Mouse (Mus musculus): ENCODE data around the gene Akap13.

Akap13 gene

DNA sequence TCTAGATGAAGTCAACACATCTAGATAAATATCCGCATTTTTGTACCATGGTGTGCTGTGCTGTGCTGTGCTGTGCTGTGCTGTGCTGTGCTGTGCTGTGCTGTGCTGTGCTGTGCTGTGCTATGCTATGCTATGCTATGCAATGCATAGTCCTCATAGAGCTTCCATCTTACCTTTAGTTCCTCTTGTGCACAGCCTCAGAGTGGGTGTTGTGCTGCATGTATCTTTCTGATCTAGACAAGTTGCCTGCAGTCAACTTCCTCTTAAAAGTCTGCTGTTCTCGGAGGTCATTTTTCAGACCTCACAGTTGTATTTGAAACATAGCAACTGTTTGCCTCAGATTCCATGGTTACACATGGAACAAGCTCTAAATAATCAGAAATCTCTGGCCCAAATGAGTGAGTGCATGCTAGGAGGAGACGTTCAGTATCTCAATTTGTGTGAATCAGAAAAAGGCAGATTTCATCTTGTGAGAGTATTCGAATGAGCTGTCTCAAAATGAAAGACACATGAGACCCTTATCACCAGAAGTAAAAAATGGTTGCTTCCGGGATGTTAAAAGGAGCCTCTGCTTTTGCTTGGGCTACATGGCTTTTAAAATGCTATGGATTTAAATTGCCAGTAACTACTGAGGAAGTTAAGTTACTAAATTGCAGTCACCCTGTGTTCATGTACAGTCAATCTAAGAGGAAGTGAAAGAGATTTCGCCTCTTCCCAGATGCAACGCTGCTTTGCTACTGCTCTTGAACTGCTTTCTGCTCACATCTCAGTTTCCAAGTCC, 230.9 kb downstream of the Akap13 start:
- no peak for DNase-seq

DNA sequence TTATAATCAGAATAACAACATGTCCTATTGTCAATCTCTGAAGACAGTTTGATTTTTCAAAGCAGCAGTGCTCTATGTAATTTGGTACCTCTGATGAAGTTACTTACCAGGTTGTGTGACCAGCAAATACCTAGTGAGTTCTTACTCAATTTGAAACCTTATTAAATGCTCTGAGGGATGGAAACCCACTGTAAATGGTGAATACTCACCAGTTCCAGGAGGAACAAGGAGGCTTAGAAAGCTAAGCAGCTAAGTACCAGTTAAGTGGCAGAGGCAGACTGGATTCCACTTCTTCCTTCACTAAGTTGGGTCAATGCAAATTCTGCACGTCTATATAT, 231.5 kb downstream of the Akap13 start:
- DNase-seq = no peak

DNA sequence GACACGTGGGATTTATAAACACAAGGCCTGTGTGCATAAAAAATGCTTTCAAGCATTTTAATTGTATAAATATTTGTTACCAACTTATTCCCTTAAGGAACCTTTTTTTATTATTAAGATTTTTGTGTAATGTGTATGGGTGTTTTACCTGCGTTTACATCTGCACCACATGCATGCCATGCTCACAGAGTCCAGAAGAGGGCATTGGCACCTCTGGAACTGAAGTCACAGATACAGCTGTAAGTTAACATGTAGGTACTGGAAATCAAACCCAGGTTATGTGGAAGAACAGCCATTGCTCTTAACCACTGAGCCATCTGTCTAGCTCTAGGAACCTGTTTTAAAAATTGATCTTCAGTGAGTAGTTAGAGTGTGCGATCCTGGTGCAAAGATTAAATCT, 232.8 kb downstream of the Akap13 start:
- no peak for DNase-seq

DNA sequence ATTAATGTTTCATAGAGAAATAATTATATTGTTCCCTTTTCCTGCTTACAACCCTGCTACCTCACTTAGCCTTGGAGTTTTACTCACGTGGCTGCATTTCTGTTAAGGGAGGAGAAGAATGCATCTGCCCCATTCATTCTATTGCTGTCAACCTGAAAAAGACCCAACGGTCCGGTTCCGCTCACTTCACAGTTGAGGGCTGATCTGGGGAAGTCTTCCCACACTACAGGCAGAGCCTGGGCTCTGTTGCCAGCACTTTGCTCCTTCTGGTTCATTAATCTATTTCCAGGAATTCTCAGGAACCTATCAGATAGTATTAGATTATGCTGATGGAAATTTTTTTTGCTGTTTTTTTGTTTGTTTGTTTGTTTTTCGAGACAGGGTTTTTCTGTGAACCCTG, 239.4 kb downstream of the Akap13 start:
- DNase-seq = no peak

DNA sequence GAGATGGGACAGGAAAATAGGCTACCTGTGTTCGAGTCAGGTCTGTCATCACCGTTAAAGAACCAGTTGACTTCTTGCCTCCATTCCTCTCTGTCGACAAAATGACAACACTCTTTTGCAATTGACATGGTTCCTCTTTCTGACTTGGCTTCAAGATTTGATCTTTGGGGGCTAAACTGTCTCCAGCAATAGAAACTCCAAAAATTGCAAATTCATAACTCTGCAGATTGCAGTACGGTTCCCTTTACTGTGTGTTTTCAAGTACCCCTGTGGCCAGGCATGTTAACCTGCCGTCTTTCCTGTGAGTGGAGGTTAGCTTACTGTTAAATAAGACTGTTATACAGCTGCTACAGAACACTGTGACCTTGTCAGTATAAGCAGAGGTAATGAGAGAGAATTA, 244.5 kb downstream of the Akap13 start:
- no peak for DNase-seq

DNA sequence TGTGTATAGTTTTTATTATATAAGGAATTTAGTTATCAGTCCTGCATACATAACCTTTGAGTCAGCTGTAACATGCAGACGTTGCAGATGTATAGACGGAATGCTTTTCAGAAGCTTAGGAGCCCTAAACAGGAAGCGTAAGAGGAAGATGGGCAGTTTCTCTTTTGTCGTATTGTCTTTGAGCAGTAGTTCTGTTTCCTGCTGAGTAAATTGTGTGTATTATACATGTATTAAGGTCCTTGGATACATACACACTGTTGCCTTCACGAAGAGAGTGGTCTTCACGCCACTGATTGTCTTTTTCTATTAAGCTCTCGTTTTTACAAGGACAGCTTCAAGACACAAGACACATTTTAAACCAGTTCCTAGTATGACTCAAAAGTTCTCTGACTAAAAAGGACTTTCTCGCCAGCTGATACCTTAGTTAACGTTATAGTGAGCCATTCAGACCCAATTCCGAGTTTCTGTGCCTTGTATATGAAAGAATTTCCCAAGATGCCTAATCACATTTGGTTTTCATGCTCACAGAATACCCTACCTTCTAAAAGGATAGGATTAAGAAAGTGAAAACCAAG, 245.5 kb downstream of the Akap13 start:
- no peak for DNase-seq

DNA sequence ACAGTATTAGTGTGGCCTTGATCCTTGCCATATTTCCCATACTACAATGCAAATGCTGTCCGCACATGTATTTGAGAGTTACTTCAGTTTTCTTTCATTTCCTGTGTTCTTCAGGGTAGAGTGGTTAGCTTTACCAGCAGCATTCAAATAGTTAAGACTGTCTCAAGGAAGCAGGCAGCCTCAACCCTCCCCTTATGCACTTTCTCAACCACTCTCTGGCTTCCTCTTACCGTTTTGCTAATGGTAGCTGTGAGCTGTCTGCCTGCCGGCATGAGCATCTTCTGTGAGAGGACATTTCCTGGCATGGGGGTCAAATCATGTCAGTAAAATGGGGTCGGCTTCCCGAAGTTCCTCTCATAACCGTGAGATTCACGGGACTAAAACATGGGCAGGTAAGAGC, 246.4 kb downstream of the Akap13 start:
- DNase-seq = peak; percentile 17 to 29

DNA sequence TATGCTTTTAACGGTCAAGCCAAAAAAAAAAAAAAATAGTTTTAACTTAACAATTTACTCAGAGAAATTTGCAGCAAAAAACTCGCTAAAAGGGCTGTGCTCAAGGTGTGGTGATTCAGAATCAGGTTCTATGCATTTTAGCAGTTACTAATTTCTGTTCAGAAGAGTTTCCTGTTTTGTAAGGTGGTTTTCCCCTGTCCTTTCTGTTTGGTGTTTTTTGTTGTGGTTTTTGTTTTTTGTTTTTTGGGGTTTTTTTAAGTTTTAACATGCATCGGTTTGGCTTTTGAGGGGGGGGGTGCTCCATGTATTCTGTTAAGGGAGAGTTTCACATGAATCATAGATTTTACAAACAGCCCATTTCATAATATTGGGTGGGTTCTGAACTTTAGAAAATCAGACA, 247.0 kb downstream of the Akap13 start:
- no peak for DNase-seq

DNA sequence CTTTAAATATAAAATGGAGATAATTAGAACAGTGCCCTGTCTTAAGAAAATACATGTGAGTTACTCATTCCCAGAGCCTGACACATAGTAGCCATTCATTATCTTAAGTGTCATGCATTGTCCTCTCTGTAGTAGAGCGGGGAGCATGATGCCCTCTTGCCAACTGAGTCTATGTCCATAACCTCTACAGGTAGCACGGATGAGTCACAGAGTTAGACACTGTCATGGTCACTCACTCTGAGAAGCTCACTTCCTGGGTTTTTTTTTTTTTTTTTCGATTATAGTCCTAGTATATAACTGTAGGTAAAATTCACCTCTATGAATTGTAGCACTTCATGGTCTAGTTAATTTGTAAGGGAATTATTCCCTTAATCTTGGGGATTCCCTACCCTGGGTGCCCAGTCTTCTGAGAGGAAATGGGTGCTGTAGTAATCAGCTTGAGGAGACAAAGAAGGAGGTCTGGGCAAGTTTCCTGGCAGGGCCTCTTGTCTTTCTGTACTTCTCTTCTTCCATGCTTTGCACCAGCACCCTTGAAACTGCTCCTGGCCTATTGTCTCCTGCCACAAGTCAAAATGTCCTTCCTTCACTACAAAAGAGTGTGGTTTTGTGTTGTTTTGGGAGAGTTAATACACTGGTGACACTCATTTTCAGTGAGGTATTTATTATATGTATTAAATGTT, 247.8 kb downstream of the Akap13 start:
- no peak for DNase-seq

DNA sequence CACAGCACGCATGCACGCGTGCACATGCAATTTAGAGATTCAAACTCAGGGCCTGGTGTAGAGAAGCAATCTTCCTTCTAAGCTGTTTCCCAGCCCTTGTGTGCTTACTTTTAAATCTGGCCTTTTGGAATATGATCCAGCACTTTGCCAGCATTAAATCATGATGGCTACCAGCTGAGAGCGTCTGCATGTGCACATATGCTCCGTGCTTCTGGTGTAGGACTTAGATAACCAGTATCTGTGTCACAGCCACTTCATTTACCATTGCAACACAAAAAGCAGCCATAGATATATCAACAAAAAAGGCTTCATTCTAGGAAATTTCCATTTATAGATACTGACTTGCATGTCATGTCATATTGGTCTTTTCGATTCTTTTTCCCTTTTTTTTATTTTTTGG, 249.5 kb downstream of the Akap13 start:
- no peak for DNase-seq

DNA sequence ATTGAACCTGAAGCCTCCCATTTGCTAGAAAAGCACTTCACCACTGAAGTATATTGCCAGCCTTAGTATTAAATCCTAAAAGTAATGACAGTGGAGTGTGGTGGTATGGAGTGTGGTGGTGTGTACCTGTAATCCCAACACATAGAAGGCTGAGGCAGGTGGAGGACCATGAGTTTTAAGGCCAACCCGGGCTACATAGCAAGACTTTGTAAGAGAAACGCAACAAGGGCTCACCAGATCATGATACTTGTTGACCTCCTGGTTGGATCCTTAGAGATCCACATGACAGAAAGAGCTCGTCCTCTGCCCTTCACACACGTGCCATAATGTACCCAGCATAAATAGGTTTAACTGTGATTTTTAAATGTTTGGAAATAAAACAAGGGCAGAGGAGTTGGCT, 254.6 kb downstream of the Akap13 start:
- no peak for DNase-seq

DNA sequence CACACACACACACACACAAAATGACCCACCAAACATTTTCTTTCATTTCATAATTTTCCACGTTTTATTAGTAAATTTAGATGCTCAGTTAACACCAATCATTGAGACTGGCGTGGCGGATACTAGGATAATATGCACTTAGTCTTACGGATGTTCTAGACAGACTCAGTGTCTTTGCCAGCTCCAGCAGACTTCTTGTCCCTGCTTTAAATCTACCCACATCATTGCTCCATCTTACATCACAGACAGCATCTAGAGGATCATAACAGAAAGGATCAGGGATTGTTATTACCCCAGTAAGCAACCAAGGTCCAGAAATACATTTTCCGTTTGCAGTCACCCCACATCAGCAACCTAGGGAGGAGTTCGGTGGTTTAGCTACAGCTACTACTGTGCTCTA, 255.6 kb downstream of the Akap13 start:
- no peak for DNase-seq

DNA sequence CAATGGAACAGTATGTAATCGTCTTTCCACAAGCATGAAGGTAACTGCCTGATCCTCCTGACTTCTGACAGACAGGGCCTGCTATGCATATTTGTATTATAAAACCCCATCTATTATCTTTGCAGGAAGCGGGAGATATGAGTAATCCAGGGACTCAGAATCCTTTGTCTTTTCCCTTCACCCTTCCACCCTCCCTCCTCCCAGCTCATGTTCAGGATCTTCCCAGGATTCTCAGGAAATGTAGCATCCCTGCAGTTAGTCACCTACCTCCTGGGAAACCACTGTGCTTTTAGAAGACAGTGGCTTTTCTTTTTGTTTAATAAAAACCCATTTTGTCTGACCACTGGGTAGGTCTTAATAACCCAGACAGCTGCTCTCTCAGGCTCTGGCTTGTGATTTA, 256.1 kb downstream of the Akap13 start:
- no peak for DNase-seq

DNA sequence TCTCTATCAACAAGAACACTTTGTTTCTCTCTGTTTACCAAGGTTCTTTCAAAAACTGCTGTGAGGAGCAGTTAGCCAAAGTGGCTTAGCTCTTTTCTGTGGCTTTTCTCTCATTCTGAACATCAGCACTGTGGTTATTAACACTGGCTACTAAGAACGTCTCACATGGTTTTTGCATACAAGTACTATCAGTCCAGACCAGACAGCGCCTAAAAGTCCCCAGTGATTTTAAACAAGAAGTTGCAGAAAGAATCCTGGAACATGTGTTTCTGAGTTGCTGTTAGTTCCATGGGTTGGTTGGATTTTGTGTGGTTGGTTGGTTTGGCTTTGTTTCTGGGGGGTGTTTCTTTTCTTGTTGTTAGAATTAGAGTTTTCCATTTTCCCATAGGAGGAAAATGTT, 257.5 kb downstream of the Akap13 start:
- DNase-seq = no peak

DNA sequence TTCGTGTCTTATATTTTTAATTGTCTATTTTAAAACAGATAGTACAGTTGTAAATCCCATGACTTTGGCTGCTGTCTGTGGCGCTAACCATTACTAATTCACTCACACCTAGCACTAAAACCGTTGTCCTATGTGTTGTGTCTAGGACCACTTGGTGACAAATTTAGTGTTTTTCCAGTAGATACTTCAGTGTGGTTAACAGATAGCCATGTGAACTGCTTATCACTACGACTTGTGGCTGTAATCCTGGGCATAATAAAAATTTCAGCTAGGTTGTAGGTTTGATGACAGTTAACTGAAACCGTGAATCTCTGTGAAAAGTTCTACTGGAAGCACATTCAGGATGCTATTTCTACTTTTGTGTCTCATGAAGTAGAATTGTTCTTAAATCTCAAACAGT, 258.6 kb downstream of the Akap13 start:
- DNase-seq = no peak

DNA sequence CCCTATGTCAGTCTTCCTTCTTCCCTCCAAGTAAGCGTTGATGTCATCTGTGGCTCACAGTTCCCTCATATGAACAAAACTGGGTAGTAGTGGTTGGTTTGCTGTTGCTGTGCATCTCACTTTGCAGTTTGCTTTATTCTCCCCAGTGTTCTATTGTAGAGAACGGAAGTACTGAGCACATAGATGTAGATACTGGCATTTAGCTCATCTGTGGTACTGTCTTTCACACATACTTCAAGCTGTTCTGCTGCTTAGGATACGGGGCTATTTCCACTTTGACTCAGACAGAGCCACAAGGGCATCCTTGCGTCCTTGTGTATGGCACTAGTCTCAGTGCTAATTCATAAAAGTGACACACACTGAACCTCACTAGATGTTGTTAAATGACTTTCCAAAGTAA, 259.7 kb downstream of the Akap13 start:
- DNase-seq = no peak

DNA sequence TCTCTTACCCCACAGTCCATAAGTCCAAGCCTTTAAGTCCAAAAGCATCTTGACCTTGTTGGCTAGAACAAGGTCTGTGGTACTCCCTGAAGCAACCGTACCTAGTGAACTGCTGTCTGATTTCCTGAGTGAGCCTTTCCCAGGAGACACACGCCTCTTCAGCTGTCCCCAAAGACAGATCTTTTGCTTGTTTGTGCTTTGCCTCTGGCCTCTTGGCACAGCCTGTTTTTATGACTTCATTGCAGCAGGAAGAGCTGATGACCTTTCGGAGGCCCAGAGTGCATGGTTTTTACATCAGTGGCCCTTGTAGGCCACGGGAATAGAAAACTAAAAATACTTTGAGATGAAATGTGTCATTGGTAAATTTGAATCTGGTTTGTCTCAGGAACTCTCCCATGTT, 260.6 kb downstream of the Akap13 start:
- DNase-seq = peak; percentile 31 to 63

DNA sequence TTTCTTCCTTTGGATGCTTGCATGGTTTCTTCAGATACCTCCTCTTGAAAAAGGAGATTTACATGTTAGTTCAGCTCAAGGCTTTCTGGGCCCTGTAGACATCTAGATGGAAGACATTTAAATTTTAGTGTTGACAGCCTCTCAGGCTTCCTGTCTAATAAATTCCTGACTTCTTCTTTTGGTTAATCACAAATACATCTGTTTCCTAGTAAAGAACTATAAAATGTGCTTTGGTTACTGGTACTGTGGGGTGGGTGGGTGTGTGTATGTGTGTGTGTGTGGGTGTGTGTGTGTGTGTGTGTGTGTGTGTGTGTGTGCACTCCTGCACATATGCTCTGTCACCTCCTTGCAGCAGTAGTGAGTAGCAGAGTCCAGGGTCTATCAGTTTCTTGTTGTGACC, 262.0 kb downstream of the Akap13 start:
- no peak for DNase-seq

DNA sequence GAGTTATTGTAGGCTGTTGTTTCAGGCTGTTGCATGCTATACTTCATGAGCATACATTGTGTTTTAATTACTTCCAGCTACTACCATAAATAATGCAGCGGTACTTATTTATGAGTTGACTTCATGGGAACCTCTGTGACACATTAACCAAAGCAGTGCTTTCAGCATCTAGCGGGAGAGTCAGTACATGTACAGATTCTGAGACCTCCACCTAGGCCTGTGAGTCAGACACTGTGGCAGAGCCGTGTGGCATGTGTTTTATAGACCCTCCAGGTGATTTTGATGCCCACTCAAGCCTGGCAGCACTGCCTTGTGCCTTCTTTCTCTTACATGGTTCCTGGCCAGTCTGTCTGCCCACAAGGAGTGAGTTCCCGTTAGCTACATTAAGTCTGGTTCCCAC, 266.0 kb downstream of the Akap13 start:
- DNase-seq = no peak

DNA sequence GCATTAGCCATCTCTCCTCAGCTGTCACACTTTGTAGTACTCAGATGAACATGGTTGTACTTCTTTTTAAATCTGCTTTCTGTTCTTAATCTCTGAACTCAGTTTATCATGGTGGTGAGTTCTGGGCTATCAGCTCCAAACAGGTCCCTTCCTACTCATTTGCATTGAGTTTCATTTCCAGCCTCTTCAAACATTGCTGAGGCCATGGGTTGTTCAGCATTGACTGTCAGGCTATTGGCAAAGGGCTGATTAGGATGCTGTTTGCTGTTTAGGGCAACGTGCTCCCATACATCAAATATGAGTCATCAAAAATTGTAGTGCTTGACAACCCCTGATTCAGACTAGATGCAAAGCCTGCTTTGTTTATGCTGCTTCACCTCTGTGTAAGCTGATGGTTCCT, 268.7 kb downstream of the Akap13 start:
- no peak for DNase-seq

DNA sequence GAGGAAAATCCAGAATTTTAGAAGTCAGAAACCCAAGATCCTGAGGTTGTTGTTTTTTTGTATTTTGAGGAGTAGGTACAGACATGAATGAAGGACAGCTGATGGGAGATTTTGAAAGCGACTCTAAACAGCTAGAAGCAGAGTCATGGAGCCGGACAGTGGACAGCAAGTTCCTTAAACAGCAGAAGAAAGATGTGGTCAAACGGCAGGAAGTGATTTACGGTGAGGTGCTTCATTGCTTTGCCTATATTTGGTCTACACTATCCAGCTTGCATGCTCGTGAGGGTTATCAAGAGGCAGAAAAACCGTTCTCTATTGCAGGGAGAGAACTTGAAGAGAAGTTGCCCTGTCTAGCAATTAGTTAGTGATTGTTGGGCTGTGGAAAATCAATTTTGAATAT, 270.6 kb downstream of the Akap13 start:
- DNase-seq = no peak

DNA sequence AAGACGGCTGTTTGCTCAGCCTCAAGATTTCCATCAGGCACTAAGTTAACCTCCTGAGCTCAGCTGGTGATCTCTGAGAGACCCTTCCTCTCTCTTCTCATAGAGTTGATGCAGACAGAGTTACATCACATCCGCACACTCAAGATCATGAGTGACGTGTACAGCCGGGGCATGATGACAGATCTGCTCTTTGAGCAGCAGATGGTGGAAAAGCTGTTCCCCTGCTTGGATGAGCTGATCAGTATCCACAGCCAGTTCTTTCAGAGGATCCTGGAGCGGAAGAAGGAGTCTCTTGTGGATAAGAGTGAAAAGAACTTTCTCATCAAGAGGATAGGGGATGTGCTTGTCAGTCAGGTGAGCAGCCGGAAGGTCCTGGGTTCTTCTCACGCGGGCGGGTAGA, 271.5 kb downstream of the Akap13 start:
- no peak for DNase-seq

DNA sequence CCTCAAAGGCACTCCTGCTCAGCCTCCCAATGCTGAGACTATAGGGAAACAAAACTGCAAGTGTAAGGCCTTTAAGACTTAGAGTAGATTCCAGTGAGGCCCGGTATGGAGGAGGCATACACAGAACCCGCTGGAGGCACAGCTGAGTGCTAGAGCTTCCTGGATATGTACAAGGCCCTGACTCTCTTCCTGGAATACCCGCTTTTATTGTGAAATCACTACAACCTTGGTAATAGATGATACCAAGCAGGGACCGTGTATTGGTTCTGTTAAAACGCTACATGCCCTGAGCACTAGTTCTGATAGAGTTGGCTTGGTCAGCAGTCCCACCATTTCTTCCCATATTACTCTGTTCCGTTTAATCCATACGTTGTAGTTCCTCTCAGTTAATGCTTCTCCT, 274.3 kb downstream of the Akap13 start:
- no peak for DNase-seq

DNA sequence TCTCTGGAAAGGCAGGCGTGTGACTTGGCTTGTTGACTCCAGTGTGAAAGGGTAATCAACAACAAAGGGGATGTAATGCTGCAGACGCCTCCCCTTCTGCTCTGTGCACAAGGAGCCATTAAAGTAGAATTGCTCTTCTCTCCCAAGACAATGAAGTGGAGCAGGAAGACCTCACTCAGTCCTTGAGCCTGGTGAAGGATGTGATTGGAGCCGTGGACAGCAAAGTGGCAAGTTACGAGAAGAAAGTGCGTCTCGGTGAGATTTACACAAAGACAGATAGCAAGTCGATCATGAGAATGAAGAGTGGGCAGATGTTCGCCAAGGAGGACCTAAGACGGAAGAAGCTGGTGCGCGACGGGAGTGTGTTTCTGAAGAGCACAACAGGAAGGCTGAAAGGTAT, 274.9 kb downstream of the Akap13 start:
- no peak for DNase-seq

DNA sequence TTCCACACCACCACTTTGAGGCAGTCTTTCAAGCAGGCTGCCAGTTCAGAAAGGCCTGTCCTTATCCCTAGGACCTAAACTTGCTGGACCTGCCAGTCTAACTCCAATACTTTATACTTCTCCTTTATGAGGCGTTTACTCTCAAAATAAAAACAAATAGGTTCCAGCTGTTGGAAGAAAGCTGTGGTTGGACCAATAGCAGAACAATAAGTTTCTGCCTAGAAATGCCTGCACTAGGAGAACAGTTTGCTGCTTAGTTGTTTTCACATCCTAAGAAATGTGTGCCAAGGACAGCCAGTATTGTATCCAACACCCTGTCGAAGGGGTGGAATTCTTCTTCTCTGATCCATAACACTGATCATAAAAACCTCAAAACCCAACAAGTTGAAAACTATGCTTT, 276.6 kb downstream of the Akap13 start:
- no peak for DNase-seq
